Mouse (Mus musculus) heart, embryonic 16.5 days (tissue): ENCODE measurements at regions not wholly inside any gene's neighbourhood (a gene's known extent, or its start where the extent isn't known, plus 50 kb on each side); places are given as distances from the start of the nearest gene placed in this dataset.

Experiments used
- ATAC-seq: fragments of 200-750 bp; cut with Nextera tagmentation; replicated peaks from 2 replicates; pipeline ENCODE4 v1.8.0; 2017; ENCODE audit warnings: moderate number of reproducible peaks; ENCODE audit not compliant: insufficient read depth, low FRiP score; ENCODE audit errors: extremely low read depth
- H3K27ac ChIP-seq: fragments of 300-500 bp; sonication (generic); 2 replicates; pipeline ENCODE4 v1.5.1; 2014; ENCODE audit warnings: mild to moderate bottlenecking, low read length, control low read depth, moderate library complexity
- H3K27me3 ChIP-seq: fragments of 300-500 bp; sonication (generic); 2 replicates; pipeline ENCODE4 v1.6.1; 2014; ENCODE audit warnings: low read length, mixed read lengths; ENCODE audit not compliant: control insufficient read depth, insufficient read depth
- H3K36me3 ChIP-seq: fragments of 300-500 bp; sonication (generic); 2 replicates; pipeline ENCODE4 v1.6.1; 2014; ENCODE audit not compliant: control insufficient read depth, insufficient read depth
- H3K4me1 ChIP-seq: fragments of 300-500 bp; sonication (generic); 2 replicates; pipeline ENCODE4 v1.6.1; 2014; ENCODE audit warnings: low read length, mixed read lengths; ENCODE audit not compliant: control insufficient read depth, insufficient read depth
- H3K4me2 ChIP-seq: fragments of 300-500 bp; sonication (generic); 2 replicates; pipeline ENCODE4 v1.6.1; 2014; ENCODE audit warnings: low read depth, mild to moderate bottlenecking, control low read depth, low read length
- H3K4me3 ChIP-seq: fragments of 300-500 bp; sonication (generic); 2 replicates; pipeline ENCODE4 v1.5.1; 2014; ENCODE audit warnings: mild to moderate bottlenecking, control low read depth, low read length
- H3K9ac ChIP-seq: fragments of 300-500 bp; sonication (generic); 2 replicates; pipeline ENCODE4 v1.6.1; 2014; ENCODE audit warnings: low read length, control low read depth
- H3K9me3 ChIP-seq: fragments of 300-500 bp; sonication (generic); replicated peaks from 2 replicates; pipeline ENCODE4 v1.6.1; 2016; ENCODE audit warnings: low read length; ENCODE audit not compliant: control insufficient read depth
- WGBS: fragments of 180-500 bp; shearing (Covaris S2); extraction: QIAGEN DNeasy Blood & Tissue Kit; methylation state at CpG from one replicate; pipeline ENCODE4 v1.1.7; 2014; 5-methylcytosine and 5-hydroxymethylcytosine counted together

DNA sequence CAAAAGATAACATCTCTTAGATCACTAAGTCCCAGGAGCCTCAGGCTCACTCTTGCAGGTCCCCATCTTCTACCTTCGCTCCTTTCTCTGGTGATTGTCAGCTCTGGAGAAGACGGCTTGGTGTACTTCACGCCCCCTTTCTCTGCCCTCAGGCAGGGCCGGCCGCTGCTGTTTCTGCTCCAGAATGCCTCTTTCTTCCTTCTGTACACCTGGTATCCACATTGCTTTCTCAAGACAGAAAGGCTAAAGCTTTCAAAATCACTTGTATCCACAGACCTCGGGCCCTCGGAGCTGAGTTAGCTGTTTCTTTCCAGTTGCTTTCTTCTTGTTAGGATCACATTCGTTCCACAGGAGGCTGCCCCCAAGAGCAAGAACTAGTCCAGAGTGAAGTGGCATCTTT, 98.2 kb upstream of the Satb2 start:
- 54% methylated on average over 8 of the region's 8 CpGs for WGBS
- no peaks in the 10 kb centered on the region for H3K27me3 ChIP-seq
- H3K9ac ChIP-seq, result no peak overlapping the region
- no peaks in the 10 kb centered on the region for H3K9me3 ChIP-seq
- no peaks in the 10 kb centered on the region for H3K4me1 ChIP-seq
- ATAC-seq, result no peak
- no peak overlapping the region for H3K27ac ChIP-seq
- H3K4me3 ChIP-seq, result no peak overlapping the region
- H3K4me2 ChIP-seq, result no peak overlapping the region
- H3K36me3 ChIP-seq, result no peaks in the 10 kb centered on the region

- Histone ChIP-seq H3K9ac (no peak overlapping the region), H3K27ac (no peak overlapping the region), H3K4me3 (no peak overlapping the region), H3K27me3 (no peaks in the 10 kb centered on the region), H3K4me2 (no peak overlapping the region), H3K36me3 (no peaks in the 10 kb centered on the region), H3K4me1 (no peaks in the 10 kb centered on the region), H3K9me3 (no peaks in the 10 kb centered on the region)
- no peak for ATAC-seq
- WGBS, result 68% methylated on average over 4 of the region's 4 CpGs
These were observed 101.9 kb upstream of the Satb2 start for GRCm38 (mm10) chr1:57080306-57080705.

GRCm38 (mm10) chr1:57083134-57083533, 104.7 kb upstream of the Satb2 start:
- 76% methylated on average over 17 of the region's 17 CpGs for whole genome bisulfite sequencing

GRCm38 (mm10) chr1:57083540-57084083, 105.2 kb upstream of the Satb2 start:
- 80% methylated on average over 6 of the region's 6 CpGs for WGBS

More at GRCm38 (mm10) chr1:57083134-57083533, 104.7 kb upstream of the Satb2 start:
- no peaks in the 10 kb centered on the region for H3K36me3 ChIP-seq
- H3K9ac ChIP-seq, result no peak overlapping the region
- H3K27me3 ChIP-seq, result no peaks in the 10 kb centered on the region
- no peak overlapping the region for H3K4me2 ChIP-seq
- ATAC-seq, result no peak
- no peak overlapping the region for H3K4me3 ChIP-seq
- H3K27ac ChIP-seq, result no peak overlapping the region
- no peaks in the 10 kb centered on the region for H3K4me1 ChIP-seq
- no peaks in the 10 kb centered on the region for H3K9me3 ChIP-seq

GRCm38 (mm10) chr1:57095361-57096247, 117.2 kb upstream of the Satb2 start:
- 55% methylated on average over 18 of the region's 18 CpGs for WGBS
- no peaks in the 10 kb centered on the region for H3K27me3 ChIP-seq
- no peak overlapping the region for H3K4me3 ChIP-seq
- H3K36me3 ChIP-seq, result no peaks in the 10 kb centered on the region
- no peak overlapping the region for H3K9ac ChIP-seq
- no peaks in the 10 kb centered on the region for H3K9me3 ChIP-seq
- H3K27ac ChIP-seq, result no peak overlapping the region
- 0 out of 2 replicates have a peak, but pooled peaks cover 5% of the 10 kb centered on the region for H3K4me1 ChIP-seq
- no peak overlapping the region for H3K4me2 ChIP-seq
- ATAC-seq, result no peak

More at GRCm38 (mm10) chr1:57083540-57084083, 105.2 kb upstream of the Satb2 start:
- Histone ChIP-seq H3K27me3 (no peaks in the 10 kb centered on the region), H3K36me3 (no peaks in the 10 kb centered on the region), H3K4me1 (no peaks in the 10 kb centered on the region), H3K4me3 (no peak overlapping the region), H3K9ac (no peak overlapping the region), H3K27ac (no peak overlapping the region), H3K4me2 (no peak overlapping the region), H3K9me3 (no peaks in the 10 kb centered on the region)
- no peak for ATAC-seq

GRCm38 (mm10) chr1:57096248-57096600, 117.8 kb upstream of the Satb2 start:
- H3K4me2 ChIP-seq, result no peak overlapping the region
- no peaks in the 10 kb centered on the region for H3K27me3 ChIP-seq
- H3K36me3 ChIP-seq, result no peaks in the 10 kb centered on the region
- no peak overlapping the region for H3K9ac ChIP-seq
- H3K27ac ChIP-seq, result no peak overlapping the region
- 75% methylated on average over 4 of the region's 4 CpGs for WGBS
- H3K9me3 ChIP-seq, result no peaks in the 10 kb centered on the region
- H3K4me3 ChIP-seq, result no peak overlapping the region
- H3K4me1 ChIP-seq, result 0 out of 2 replicates have a peak, but pooled peaks cover 5% of the 10 kb centered on the region
- ATAC-seq, result no peak

- H3K36me3 ChIP-seq, result no peaks in the 10 kb centered on the region
- no peak overlapping the region for H3K4me3 ChIP-seq
- no peak overlapping the region for H3K27ac ChIP-seq
- ATAC-seq, result no peak
- H3K4me1 ChIP-seq, result 0 out of 2 replicates have a peak, but pooled peaks cover 5% of the 10 kb centered on the region
- H3K9me3 ChIP-seq, result no peaks in the 10 kb centered on the region
- no peak overlapping the region for H3K4me2 ChIP-seq
- no peak overlapping the region for H3K9ac ChIP-seq
- no peaks in the 10 kb centered on the region for H3K27me3 ChIP-seq
- WGBS, result 35% methylated on average over 8 of the region's 8 CpGs
These were observed 118.3 kb upstream of the Satb2 start for GRCm38 (mm10) chr1:57096740-57097139.

DNA sequence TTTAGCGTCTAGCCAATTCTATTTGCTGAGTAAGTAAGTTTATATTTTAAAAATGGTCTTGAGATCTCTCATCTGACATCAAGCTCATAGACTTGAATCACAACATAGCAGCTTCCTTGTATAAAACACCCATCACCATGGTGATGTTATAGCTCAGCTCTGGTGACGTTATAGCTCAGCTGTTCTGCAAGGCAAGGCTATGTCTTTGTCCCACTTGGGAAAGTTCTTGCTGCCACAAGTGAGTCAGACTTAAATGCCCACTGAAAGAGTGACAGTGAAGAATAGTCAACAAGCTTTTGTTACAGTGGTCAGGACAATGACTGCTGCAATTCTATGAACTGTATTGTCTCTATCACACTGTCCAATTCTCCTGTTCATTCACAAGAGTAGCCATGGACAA, 122.2 kb upstream of the Satb2 start:
- WGBS, result 78% methylated on average over 2 of the region's 2 CpGs
- Histone ChIP-seq H3K4me2 (no peak overlapping the region), H3K27me3 (no peaks in the 10 kb centered on the region), H3K9ac (no peak overlapping the region), H3K9me3 (no peaks in the 10 kb centered on the region), H3K27ac (no peak overlapping the region), H3K4me3 (no peak overlapping the region), H3K4me1 (0 out of 2 replicates have a peak, but pooled peaks cover 4% of the 10 kb centered on the region), H3K36me3 (no peaks in the 10 kb centered on the region)
- ATAC-seq, result no peak

DNA sequence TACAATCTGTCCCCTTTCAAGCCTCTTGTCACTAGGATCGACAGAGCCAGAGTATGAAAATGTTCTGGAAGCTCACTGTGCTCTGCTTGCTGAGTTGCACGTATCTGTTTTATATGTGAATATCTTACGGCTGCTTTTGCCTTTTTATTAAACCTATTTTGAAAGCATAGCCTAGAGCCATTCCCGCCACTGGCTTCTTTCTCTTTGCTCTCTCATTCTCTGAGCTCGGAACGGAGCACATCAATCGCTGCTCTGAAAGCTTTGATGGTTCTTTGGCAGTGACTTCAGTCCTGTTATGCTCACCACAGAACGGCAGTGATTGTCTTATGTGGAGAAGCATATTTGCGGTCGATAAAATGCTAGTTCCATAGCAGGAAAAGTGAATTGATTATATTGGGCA, 128.9 kb upstream of the Satb2 start:
- 70% methylated on average over 10 of the region's 10 CpGs for WGBS
- Histone ChIP-seq H3K4me3 (no peak overlapping the region), H3K36me3 (no peaks in the 10 kb centered on the region), H3K27ac (no peak overlapping the region), H3K27me3 (no peaks in the 10 kb centered on the region), H3K4me2 (no peak overlapping the region), H3K4me1 (no peaks in the 10 kb centered on the region), H3K9ac (no peak overlapping the region), H3K9me3 (no peaks in the 10 kb centered on the region)
- no peak for ATAC-seq
